Mouse (Mus musculus): ENCODE measurements around the gene Piezo1. TPM values are rescaled to one million over a fixed set of nuclear protein-coding genes. Genes with fewer than 3 reads are reported as not detected.

The Piezo1 gene
- polyA plus RNA-seq, 1 experiment from 2014 or later = 7.0 TPM

DNA sequence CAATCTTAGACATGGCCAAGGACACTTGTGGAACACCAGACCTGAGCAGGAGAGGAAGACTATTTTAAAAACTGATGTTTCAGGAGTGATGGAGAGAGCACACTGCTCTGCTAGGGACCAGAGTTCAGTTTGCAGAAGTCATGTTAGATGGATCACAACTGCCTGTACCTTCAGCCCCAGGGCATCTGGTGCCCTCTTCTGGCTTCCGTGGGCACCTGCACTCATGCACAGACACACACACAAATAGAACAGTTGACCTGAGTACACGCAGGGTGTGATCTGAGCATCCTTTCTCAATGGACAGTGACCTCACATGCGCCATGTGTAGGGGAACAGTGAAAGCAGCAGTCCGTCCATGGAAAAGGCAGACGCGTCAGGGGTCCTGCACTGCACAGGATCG lies 67.3 kb downstream of the Piezo1 start:
- no peaks in the 10 kb centered on the region for H3K9me3 ChIP-seq (ENCODE audit: control insufficient read depth, low read length)
- WGBS = 97% methylated on average over 7 of the region's 7 CpGs
- H3K9ac ChIP-seq (ENCODE audit: low read length) = no peak overlapping the region
- no peak overlapping the region for H3K4me2 ChIP-seq (replicated peaks; ENCODE audit: low read depth)
- H3K27me3 ChIP-seq (ENCODE audit: control insufficient read depth, insufficient read depth, low read length) = no peaks in the 10 kb centered on the region
- peaks cover 47% of the 10 kb centered on the region for H3K36me3 ChIP-seq (ENCODE audit: control insufficient read depth, insufficient read depth, low read length)
- no peaks in the 10 kb centered on the region for H3K4me1 ChIP-seq (replicated peaks; ENCODE audit: control insufficient read depth, insufficient read depth)
- DNase-seq (ENCODE audit: low spot score) = no peak
- ATAC-seq (ENCODE audit: low FRiP score, low TSS enrichment) = no peak
- no peak overlapping the region for H3K27ac ChIP-seq (replicated peaks)
- no peak overlapping the region for H3K4me3 ChIP-seq (ENCODE audit: low read depth, low read length)
- no peak for TF ChIP-seq EP300 (optimal IDR thresholded peaks at IDR 0.05)
- TF ChIP-seq CTCF (IDR thresholded peaks at IDR 0.05; ENCODE audit: low read depth) = peak; percentile 51

GRCm38 (mm10) chr8:122482448-122482847 lies 68.7 kb downstream of the Piezo1 start:
- no peak overlapping the region for H3K4me2 ChIP-seq (replicated peaks; ENCODE audit: low read depth)
- H3K4me1 ChIP-seq (replicated peaks; ENCODE audit: control insufficient read depth, insufficient read depth) = no peaks in the 10 kb centered on the region
- TF ChIP-seq CTCF (IDR thresholded peaks at IDR 0.05; ENCODE audit: low read depth) (no peak), EP300 (optimal IDR thresholded peaks at IDR 0.05) (no peak)
- peaks cover 46% of the 10 kb centered on the region for H3K36me3 ChIP-seq (ENCODE audit: control insufficient read depth, insufficient read depth, low read length)
- H3K4me3 ChIP-seq (ENCODE audit: low read depth, low read length) = no peak overlapping the region
- no peak for DNase-seq (ENCODE audit: low spot score)
- no peaks in the 10 kb centered on the region for H3K9me3 ChIP-seq (ENCODE audit: control insufficient read depth, low read length)
- WGBS = 89% methylated on average over 8 of the region's 8 CpGs
- no peaks in the 10 kb centered on the region for H3K27me3 ChIP-seq (ENCODE audit: control insufficient read depth, insufficient read depth, low read length)
- H3K27ac ChIP-seq (replicated peaks) = no peak overlapping the region
- no peak for ATAC-seq (ENCODE audit: low FRiP score, low TSS enrichment)
- no peak overlapping the region for H3K9ac ChIP-seq (ENCODE audit: low read length)

DNA sequence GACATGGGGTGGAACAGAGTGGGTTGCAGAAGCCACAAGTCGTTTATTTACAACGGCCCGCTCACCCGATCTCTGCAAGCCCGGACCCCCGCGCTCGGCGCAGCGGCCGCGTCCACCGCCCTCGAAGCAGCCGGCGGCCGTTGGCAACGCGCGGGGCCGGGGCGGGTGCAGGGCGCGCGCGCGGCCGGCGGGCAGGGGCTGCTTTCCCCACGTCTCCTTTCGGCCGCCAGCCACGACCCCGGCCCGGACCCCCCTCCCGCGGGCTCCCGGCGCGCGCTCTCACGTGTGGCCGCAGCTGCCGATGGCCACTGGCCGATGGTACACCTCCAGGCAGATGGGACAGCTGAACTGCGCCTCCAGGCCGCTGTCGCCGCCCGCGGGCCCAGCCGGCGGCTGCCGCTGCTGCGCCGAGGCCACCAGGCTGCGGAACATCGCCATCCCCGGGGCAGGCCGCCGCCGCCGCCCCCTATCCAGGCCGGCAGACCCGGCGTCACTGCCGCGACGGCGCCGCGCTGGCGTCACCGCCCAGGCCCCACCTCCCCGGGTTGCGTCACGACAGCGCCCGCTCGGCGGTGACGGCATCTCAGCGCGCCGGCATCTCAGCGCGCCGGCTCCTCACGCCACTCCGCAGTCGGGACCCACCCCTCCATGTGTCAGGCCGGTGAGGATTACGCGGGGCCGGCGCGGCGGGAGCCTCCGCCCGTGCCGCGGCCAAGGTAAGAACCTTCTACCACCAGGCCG lies 75.4 kb downstream of the Piezo1 start, which contains the start of the genes Rnf166 and Ctu2:
Rnf166 (minus strand) TSS at position 485 of the 741 bp plus-strand sequence.
Ctu2 (plus strand) TSS at position 564 of the 741 bp plus-strand sequence.
- WGBS = under 1% methylated on average over 84 of the region's 103 CpGs
- Histone ChIP-seq H3K4me1 (replicated peaks; ENCODE audit: control insufficient read depth, insufficient read depth) (peaks cover 8% of the 10 kb centered on the region; the same call in 1 of the 2 replicates), H3K27ac (replicated peaks) (peak within 1 kb of the TSS; percentile 75), H3K9ac (ENCODE audit: low read length) (peak within 1 kb of the TSS; percentile 93), H3K27me3 (ENCODE audit: control insufficient read depth, insufficient read depth, low read length) (no peaks in the 10 kb centered on the region), H3K9me3 (ENCODE audit: control insufficient read depth, low read length) (no peaks in the 10 kb centered on the region), H3K4me3 (ENCODE audit: low read depth, low read length) (peak within 1 kb of the TSS; percentile 99), H3K4me2 (replicated peaks; ENCODE audit: low read depth) (peak within 1 kb of the TSS; percentile 86), H3K36me3 (ENCODE audit: control insufficient read depth, insufficient read depth, low read length) (peaks cover 6% of the 10 kb centered on the region)
- peak; percentile 91 for ATAC-seq (ENCODE audit: low FRiP score, low TSS enrichment)
- TF ChIP-seq EP300 (optimal IDR thresholded peaks at IDR 0.05) (no peak), CTCF (IDR thresholded peaks at IDR 0.05; ENCODE audit: low read depth) (no peak; the same call in 1 of the 2 replicates)
- peak; percentile 93 for DNase-seq (ENCODE audit: low spot score)

DNA sequence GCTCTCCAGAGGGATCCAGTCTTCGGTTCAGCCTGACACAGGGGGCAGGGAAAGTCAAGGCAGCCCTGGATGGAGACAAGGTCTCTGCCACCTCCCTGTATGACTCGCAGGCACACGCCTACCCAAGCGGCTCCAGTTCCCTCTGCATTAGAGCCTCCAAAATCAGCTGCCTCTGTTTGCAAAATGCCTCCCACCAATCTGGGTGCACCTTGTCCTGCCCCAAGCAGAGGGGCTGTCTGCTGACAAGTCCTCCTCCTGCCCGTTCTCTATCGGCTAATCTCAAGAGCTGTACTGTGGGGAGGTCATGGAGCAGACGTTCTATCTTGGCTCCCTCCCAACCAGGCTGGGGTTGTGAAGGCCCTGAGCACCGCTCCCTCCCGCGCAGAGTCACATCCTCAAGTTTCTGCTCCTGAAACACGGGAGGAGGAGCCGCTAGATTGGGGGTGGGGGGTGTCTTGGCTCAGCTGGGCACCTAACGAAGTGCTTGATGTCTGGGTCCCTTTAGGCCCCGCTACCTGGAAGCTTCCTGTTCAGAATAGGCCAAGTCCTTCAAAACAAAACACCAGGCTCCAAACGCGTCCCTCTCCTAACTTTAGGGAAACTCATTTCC lies 76.1 kb downstream of the Piezo1 start:
- ATAC-seq (ENCODE audit: low FRiP score, low TSS enrichment) = no peak
- H3K9me3 ChIP-seq (ENCODE audit: control insufficient read depth, low read length) = no peaks in the 10 kb centered on the region
- WGBS = 4% methylated on average over 16 of the region's 16 CpGs

DNA sequence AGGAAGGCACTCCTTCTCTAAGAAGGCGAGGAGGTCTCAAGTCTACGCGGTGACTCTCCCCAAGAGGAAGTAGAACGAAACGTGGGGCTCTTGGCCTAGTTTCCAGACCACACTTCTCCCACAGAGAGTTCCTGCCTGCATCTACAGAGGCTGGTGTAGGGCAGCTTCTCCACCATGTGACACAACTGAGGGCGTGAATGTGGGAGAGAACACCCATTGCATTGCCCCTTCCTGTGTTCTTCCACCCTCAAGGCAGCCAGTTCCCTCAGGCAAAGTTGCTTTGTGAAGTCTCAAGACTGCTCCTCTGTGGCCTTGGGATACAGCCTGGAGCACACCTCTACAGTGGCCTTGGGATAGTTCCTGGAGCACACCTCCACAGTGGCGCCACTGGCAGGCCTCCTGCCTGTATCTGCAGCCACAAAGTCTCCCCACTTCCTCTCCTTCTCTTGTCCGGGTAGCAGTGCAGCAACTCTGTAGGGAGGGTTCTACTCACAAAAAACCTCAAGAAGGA lies 77.2 kb downstream of the Piezo1 start:
- H3K4me1 ChIP-seq (replicated peaks; ENCODE audit: control insufficient read depth, insufficient read depth) = peaks cover 8% of the 10 kb centered on the region; the same call in 1 of the 2 replicates
- 92% methylated on average over 8 of the region's 8 CpGs for WGBS
- no peak overlapping the region for H3K27ac ChIP-seq (replicated peaks)

More for the DNA sequence above, 76.1 kb downstream of the Piezo1 start:
- Histone ChIP-seq H3K4me2 (replicated peaks; ENCODE audit: low read depth) (peak overlapping the region; percentile 86), H3K36me3 (ENCODE audit: control insufficient read depth, insufficient read depth, low read length) (peaks cover 6% of the 10 kb centered on the region; the same call in 1 of the 2 replicates), H3K27me3 (ENCODE audit: control insufficient read depth, insufficient read depth, low read length) (no peaks in the 10 kb centered on the region), H3K9ac (ENCODE audit: low read length) (peak overlapping the region; percentile 93), H3K27ac (replicated peaks) (peak overlapping the region; percentile 75), H3K4me3 (ENCODE audit: low read depth, low read length) (peak overlapping the region; percentile 99), H3K4me1 (replicated peaks; ENCODE audit: control insufficient read depth, insufficient read depth) (peaks cover 8% of the 10 kb centered on the region; the same call in 1 of the 2 replicates)
- peak; percentile 52 for DNase-seq (ENCODE audit: low spot score)
- TF ChIP-seq EP300 (optimal IDR thresholded peaks at IDR 0.05) (no peak), CTCF (IDR thresholded peaks at IDR 0.05; ENCODE audit: low read depth) (no peak)

More for the DNA sequence above, 77.2 kb downstream of the Piezo1 start:
- TF ChIP-seq CTCF (IDR thresholded peaks at IDR 0.05; ENCODE audit: low read depth) (no peak), EP300 (optimal IDR thresholded peaks at IDR 0.05) (no peak)
- H3K9me3 ChIP-seq (ENCODE audit: control insufficient read depth, low read length) = no peaks in the 10 kb centered on the region
- DNase-seq (ENCODE audit: low spot score) = no peak
- H3K9ac ChIP-seq (ENCODE audit: low read length) = no peak overlapping the region
- no peaks in the 10 kb centered on the region for H3K27me3 ChIP-seq (ENCODE audit: control insufficient read depth, insufficient read depth, low read length)
- ATAC-seq (ENCODE audit: low FRiP score, low TSS enrichment) = no peak
- H3K4me2 ChIP-seq (replicated peaks; ENCODE audit: low read depth) = no peak overlapping the region
- H3K36me3 ChIP-seq (ENCODE audit: control insufficient read depth, insufficient read depth, low read length) = peaks cover 3% of the 10 kb centered on the region; the same call in 1 of the 2 replicates
- no peak overlapping the region for H3K4me3 ChIP-seq (ENCODE audit: low read depth, low read length)
